Comparison of ENCODE assay signal across 14 mouse cellular contexts in genomic region chr7:122186043-122186442, GRCm38 (mm10). TPM values are rescaled to one million over a fixed set of nuclear protein-coding genes. Genes with fewer than 3 reads are reported as not detected.
DNase-seq lines count a peak whose midpoint lies in the region; ATAC-seq and TF ChIP-seq lines count a peak whose summit lies in the region.
"Had no signal": no experiment of that assay in that cellular context is flagged by ENCODE, and none has a peak within 500 bp of the region (broad histone marks: within the 10 kb centered on the region; RNA-seq: fewer than 3 reads in every experiment).

TSS of gene Ern2 (minus strand) at chr7:122186207.

- no peaks in the 10 kb centered on the region for H3K36me3 ChIP-seq in forebrain, embryonic 12.5 days (replicated peaks)
- no peaks in the 10 kb centered on the region for H3K36me3 ChIP-seq in forebrain, embryonic 10.5 days (replicated peaks)
- H3K36me3 ChIP-seq in neural tube, embryonic 12.5 days, result no peaks in the 10 kb centered on the region
- H3K36me3 ChIP-seq in limb, embryonic 14.5 days (ENCODE audit: control insufficient read depth, insufficient read depth, low read length), result no peaks in the 10 kb centered on the region
- H3K36me3 ChIP-seq: liver, embryonic 13.5 days had no signal

- 0 out of 2 replicates have a peak, but pooled peaks cover 4% of the 10 kb centered on the region for H3K4me1 ChIP-seq in forebrain, embryonic 12.5 days
- peaks cover 7% of the 10 kb centered on the region for H3K4me1 ChIP-seq in forebrain, embryonic 10.5 days
- no peaks in the 10 kb centered on the region for H3K4me1 ChIP-seq in neural tube, embryonic 12.5 days
- peaks cover 4% of the 10 kb centered on the region; the same call in 1 of the 2 replicates for H3K4me1 ChIP-seq in limb, embryonic 14.5 days (ENCODE audit: control insufficient read depth, insufficient read depth, low read length)
- H3K4me1 ChIP-seq: liver, embryonic 13.5 days had no signal

- no peak for DNase-seq in forebrain, embryonic 10.5 days (ENCODE audit: extremely low spot score, low spot score)
- DNase-seq in neural tube, embryonic 10.5 days (ENCODE audit: extremely low spot score, low spot score), result no peak
- no peak for DNase-seq in limb, embryonic 14.5 days (ENCODE audit: low spot score)
- DNase-seq in urinary bladder, adult 2 months (ENCODE audit: low spot score), result no peak
- no peak for DNase-seq in Muller cell, postnatal 12 days (ENCODE audit: inconsistent ontology term)
- DNase-seq in right cerebral cortex, postnatal 36 days (ENCODE audit: low spot score in 2 of 2), result no peak
- DNase-seq: adrenal gland, adult 8-10 months; liver, embryonic 13.5 days; right cerebral cortex, postnatal 25 days; thymus, postnatal 14 days had no signal

- no peaks in the 10 kb centered on the region for H3K27me3 ChIP-seq in forebrain, embryonic 12.5 days
- H3K27me3 ChIP-seq in forebrain, embryonic 10.5 days (ENCODE audit: poor library complexity, severe bottlenecking), result no peaks in the 10 kb centered on the region
- H3K27me3 ChIP-seq in neural tube, embryonic 12.5 days (replicated peaks), result no peaks in the 10 kb centered on the region
- H3K27me3 ChIP-seq in limb, embryonic 14.5 days (ENCODE audit: control insufficient read depth, insufficient read depth, low read length), result no peaks in the 10 kb centered on the region
- H3K27me3 ChIP-seq: liver, embryonic 13.5 days had no signal

- no peak within 1 kb of the TSS for H3K27ac ChIP-seq in forebrain, embryonic 12.5 days
- H3K27ac ChIP-seq in forebrain, embryonic 10.5 days, result no peak within 1 kb of the TSS
- no peak within 1 kb of the TSS for H3K27ac ChIP-seq in neural tube, embryonic 12.5 days
- H3K27ac ChIP-seq in limb, embryonic 14.5 days (replicated peaks; ENCODE audit: low read depth, low read length), result no peak within 1 kb of the TSS
- H3K27ac ChIP-seq: liver, embryonic 13.5 days; macrophage had no signal

- no peaks in the 10 kb centered on the region for H3K9me3 ChIP-seq in forebrain, embryonic 12.5 days
- H3K9me3 ChIP-seq in forebrain, embryonic 10.5 days, result no peaks in the 10 kb centered on the region
- H3K9me3 ChIP-seq in neural tube, embryonic 12.5 days, result no peaks in the 10 kb centered on the region
- H3K9me3 ChIP-seq in limb, embryonic 14.5 days (ENCODE audit: control insufficient read depth, low read length), result no peaks in the 10 kb centered on the region
- H3K9me3 ChIP-seq: liver, embryonic 13.5 days had no signal

- peak within 1 kb of the TSS; percentile 30 for H3K4me2 ChIP-seq in forebrain, embryonic 12.5 days
- peak within 1 kb of the TSS; percentile 31 for H3K4me2 ChIP-seq in neural tube, embryonic 12.5 days (replicated peaks)
- H3K4me2 ChIP-seq in limb, embryonic 14.5 days (replicated peaks; ENCODE audit: low read depth, low read length, severe bottlenecking), result peak within 1 kb of the TSS; percentile 13; the same call in 1 of the 2 replicates
- H3K4me2 ChIP-seq: liver, embryonic 13.5 days had no signal

- H3K4me3 ChIP-seq in forebrain, embryonic 12.5 days (replicated peaks), result no peak within 1 kb of the TSS
- H3K4me3 ChIP-seq in forebrain, embryonic 10.5 days, result no peak within 1 kb of the TSS
- H3K4me3 ChIP-seq in neural tube, embryonic 12.5 days, result no peak within 1 kb of the TSS
- H3K4me3 ChIP-seq in limb, embryonic 14.5 days (replicated peaks; ENCODE audit: low read length), result no peak within 1 kb of the TSS
- H3K4me3 ChIP-seq: liver, embryonic 13.5 days had no signal

- no peak for ATAC-seq in forebrain, embryonic 12.5 days (ENCODE audit: low FRiP score)
- no peak for ATAC-seq in neural tube, embryonic 12.5 days (ENCODE audit: low FRiP score, low read depth)
- ATAC-seq in limb, embryonic 14.5 days (ENCODE audit: low FRiP score, low read depth), result no peak

- no peak within 1 kb of the TSS for H3K9ac ChIP-seq in forebrain, embryonic 12.5 days
- H3K9ac ChIP-seq in neural tube, embryonic 12.5 days, result no peak within 1 kb of the TSS
- no peak within 1 kb of the TSS for H3K9ac ChIP-seq in limb, embryonic 14.5 days (ENCODE audit: low read depth, low read length, severe bottlenecking)
- H3K9ac ChIP-seq: liver, embryonic 13.5 days had no signal

- TF ChIP-seq POLR2A in limb, embryonic 14.5 days (IDR thresholded peaks at IDR 0.05; ENCODE audit: borderline replicate concordance, extremely low read depth, insufficient read depth, insufficient read length), result no peak

- WGBS in forebrain, embryonic 12.5 days, result 23% methylated on average over 17 of the region's 17 CpGs
- 22% methylated on average over 17 of the region's 17 CpGs for WGBS in forebrain, embryonic 10.5 days
- WGBS in neural tube, embryonic 12.5 days, result 18% methylated on average over 17 of the region's 17 CpGs
- 17% methylated on average over 10 of the region's 17 CpGs for WGBS in limb, embryonic 14.5 days

RNA-seq across cellular contexts. Expression of gene Ern2, which starts in this region (rescaled TPM):
- 0.24 and 0.32 TPM in 2 replicates for polyA plus RNA-seq in forebrain, embryonic 12.5 days (2016; fragmentation: Nextera tagmentation; extraction: Ambion mirVana)
- polyA plus RNA-seq in forebrain, embryonic 10.5 days (2016; fragmentation: Nextera tagmentation; extraction: Ambion mirVana), result not detected in 2 replicates
- 0.25 and 0.47 TPM in 2 replicates for polyA plus RNA-seq in neural tube, embryonic 12.5 days (2016; fragmentation: Nextera tagmentation; extraction: Ambion mirVana)
- 0.05 TPM in 1 of 2 replicates, not detected in the other for polyA plus RNA-seq in limb, embryonic 14.5 days (2012; rRNA removed)
- polyA plus RNA-seq in limb, embryonic 14.5 days (2014; fragmentation: Nextera tagmentation; extraction: Ambion mirVana), result not detected in 2 replicates
- 1.4 and 1.5 TPM in 2 replicates for polyA plus RNA-seq in urinary bladder, adult 2 months (2012; rRNA removed)
- polyA plus RNA-seq: heart, postnatal 0 days; liver, embryonic 13.5 days; macrophage had no signal
